Mouse (Mus musculus) gastrocnemius, postnatal 25 days (tissue): Measurements from ENCODE around the gene Gnao1. TPM values are rescaled to one million over a fixed set of nuclear protein-coding genes. Genes with fewer than 3 reads are reported as not detected.

Experiments
- DNase-seq: peaks from one replicate; pipeline ENCODE4 v3.0.0; 2022
- long read RNA-seq, 2 experiments: library from polyadenylated mRNA; stranded (forward); transcript quantifications; one replicate each; pipeline ENCODE4 v2.0.0; 2021
- total RNA-seq, 2 experiments: library from RNA; stranded (reverse); gene quantifications; 1 replicate in 1 of 2; 2 replicates in 1 of 2; pipeline ENCODE4 v1.2.3; 2021

Gene Gnao1
- 10 to 100 TPM in 1 of 2 experiments, 1 to 10 TPM in 1; 9.7 to 10.7 TPM for total RNA-seq
- long read RNA-seq, experiment 1, partial matches to known transcripts, result 0 of 8 reads
- long read RNA-seq, experiment 1, other reads (novel, unspliced or antisense), result 1 of 8 reads
- long read RNA-seq, experiment 2, partial matches to known transcripts, result 0 of 6 reads
- long read RNA-seq, experiment 2, other reads (novel, unspliced or antisense), result 0 of 6 reads

- no peak for DNase-seq
Observed at GRCm38 (mm10) chr8:93809686-93810027, at the start of gene Gnao1. Gene Gnao1 (plus strand): TSS chr8:93809966.

- no peak for DNase-seq
Observed at GRCm38 (mm10) chr8:93777605-93778004, 32.2 kb upstream of the Gnao1 start.

GRCm38 (mm10) chr8:93809226-93809625 lies 540 bp upstream of the Gnao1 start:
- no peak for DNase-seq

GRCm38 (mm10) chr8:93810028-93810858 lies 477 bp downstream of the Gnao1 start:
- peak; percentile 84 for DNase-seq

DNA sequence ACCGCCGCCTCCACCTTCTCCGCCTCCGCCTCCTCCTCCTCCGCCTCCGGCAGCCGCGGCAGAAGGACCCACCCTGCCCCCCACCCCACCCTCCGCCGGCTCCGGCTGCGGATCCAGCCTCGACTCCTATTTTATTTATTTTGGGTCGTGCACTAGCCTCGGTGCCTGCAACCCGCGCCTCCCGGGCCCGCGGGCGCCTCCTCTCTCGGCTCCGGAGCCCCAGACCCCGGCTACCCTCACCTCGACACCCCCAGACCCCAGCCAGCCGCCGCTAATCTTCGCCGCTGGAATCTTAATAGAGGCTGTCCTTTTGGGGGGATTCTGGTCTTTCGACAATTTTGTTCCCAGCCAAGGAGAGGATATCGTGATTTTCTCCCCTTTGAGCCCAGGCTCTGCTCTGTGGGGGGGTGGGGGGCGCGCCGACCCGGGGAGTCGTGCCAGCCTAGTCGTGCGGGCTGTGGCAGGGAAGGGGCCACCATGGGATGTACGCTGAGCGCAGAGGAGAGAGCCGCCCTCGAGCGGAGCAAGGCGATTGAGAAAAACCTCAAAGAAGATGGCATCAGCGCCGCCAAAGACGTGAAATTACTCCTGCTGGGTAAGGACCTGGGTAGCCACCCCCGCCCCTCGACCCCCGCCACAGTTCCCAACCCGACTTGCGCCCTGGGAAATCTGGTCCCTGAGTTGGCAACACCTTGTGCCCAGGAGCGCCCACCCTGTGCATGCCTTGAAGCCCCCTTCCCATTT lies 1.3 kb downstream of the Gnao1 start:
- DNase-seq, result no peak

DNA sequence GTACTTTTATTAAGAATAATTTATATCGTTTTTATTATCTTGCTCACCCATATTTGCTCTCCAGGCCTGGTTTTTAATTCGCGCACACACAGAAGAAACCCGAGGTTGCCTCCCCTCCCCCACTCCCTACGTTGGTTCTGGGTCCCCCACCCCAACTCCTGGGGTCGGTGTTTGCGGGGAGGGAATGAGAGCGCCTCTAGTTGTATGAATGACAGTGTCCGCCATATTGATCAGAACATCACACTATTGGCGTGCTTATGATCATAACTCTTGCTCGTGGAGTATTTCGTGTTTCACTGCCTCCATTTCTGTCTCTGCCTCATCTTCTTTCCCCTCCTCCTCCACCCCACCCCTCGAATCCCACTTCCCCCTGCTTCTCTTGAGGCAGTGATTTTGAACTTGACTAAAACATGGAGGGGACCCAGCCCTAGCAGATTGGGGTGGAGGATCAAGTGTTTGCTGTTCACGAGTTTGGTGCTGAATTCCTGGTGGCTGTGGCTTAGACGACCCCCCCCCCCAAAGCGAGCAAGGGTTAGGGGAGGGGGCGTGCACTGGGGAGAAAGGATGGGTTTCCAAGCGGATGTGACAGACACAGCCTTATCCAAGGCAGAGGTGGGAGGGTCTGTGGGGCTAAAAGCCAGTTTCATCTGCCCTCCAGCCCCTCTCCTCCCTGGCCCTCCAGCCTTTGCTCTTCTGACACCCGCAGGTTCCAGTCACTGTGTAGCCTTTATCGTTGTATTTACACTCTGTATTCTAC lies 2.1 kb downstream of the Gnao1 start:
- DNase-seq, result no peak

- no peak for DNase-seq
Observed at GRCm38 (mm10) chr8:93812566-93813404, 3.0 kb downstream of the Gnao1 start.

DNA sequence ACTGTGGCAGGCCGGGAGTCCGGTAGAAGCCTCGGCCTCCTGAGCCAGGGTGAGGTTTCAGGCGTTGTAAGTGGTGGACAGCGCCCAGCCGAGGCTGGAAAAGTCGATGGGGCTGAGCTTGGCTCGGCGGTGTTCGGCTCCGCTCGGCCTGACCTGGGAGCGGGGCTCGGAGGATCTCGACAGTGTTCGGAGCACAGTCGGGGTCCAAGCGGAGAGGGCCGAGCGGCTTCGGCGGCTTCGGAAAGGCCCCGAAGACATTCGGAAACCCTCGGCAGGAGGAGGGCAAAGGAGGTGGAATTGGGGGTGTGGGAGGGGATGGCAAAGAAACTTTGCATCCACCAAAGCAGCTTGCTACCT lies 3.6 kb downstream of the Gnao1 start:
- DNase-seq, result peak; percentile 81

DNA sequence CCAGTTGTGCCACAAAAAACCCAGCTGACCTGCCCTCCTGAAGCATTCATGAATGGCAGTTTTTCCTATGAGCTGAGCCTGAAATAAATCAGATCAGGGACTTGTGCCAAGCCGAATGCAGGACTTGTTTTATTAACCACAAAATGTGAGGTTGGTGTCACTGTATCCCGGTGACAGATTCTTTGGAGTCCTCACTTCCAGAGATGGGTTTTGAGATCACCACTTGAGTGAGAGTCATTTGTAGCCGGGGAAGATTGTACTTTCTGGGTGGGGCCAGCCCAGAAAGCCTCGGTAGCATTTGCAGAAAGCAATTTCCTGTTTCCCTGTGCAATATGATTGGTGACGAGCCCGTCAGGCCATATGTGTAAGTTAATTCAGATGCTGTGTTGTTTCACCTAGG lies 4.5 kb downstream of the Gnao1 start:
- no peak for DNase-seq

- no peak for DNase-seq
Observed at GRCm38 (mm10) chr8:93816226-93816625, 6.5 kb downstream of the Gnao1 start.

GRCm38 (mm10) chr8:93817366-93817765 lies 7.6 kb downstream of the Gnao1 start:
- DNase-seq, result no peak

- no peak for DNase-seq
Observed at GRCm38 (mm10) chr8:93819929-93820328, 10.2 kb downstream of the Gnao1 start.

- DNase-seq, result no peak
Observed at GRCm38 (mm10) chr8:93821327-93821726, 11.6 kb downstream of the Gnao1 start.

- DNase-seq, result no peak
Observed at GRCm38 (mm10) chr8:93825317-93825716, 15.6 kb downstream of the Gnao1 start.

DNA sequence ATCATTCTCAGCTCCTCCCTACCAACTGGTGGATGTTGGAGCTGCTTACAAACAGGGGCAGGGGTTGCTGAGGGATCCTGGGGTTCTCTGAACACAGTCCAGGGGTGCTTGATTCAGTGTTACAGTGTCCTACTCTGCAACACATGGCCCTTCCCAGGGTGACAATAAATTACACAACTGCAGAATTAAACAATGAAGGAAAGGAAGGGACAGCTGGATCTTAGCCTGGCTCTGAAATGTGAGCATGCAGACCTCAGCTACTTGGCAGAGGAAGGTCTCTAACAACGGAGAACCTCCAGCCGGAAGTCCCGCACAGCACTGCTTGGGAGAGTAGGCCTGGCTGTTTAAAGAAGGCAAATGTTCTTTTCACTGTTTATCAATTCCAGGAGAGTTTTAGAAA lies 20.9 kb downstream of the Gnao1 start:
- DNase-seq, result no peak

- DNase-seq, result no peak
Observed at GRCm38 (mm10) chr8:93835771-93836170, 26.0 kb downstream of the Gnao1 start.

DNA sequence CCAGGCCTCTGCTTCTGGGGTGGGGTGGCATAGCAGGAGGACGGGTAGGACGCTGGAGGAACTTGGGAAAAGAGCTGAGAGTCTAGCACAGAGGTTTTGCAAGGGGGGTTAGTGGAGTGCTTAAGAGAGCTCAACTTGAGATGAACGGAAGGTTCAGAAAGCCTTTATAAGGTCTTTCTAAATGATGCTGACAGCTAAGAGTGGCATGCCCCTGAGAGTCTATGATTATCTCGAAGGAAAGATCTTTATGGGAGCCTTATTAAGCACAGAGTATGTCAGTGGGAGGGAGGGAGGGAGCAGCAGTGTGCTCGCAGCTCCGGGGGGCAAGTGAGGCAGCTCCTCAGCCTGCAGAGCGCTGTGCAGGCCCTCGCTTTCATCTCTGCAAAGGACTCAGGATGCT lies 29.3 kb downstream of the Gnao1 start:
- DNase-seq, result no peak

- DNase-seq, result no peak
Observed at GRCm38 (mm10) chr8:93840486-93840885, 30.7 kb downstream of the Gnao1 start.

DNA sequence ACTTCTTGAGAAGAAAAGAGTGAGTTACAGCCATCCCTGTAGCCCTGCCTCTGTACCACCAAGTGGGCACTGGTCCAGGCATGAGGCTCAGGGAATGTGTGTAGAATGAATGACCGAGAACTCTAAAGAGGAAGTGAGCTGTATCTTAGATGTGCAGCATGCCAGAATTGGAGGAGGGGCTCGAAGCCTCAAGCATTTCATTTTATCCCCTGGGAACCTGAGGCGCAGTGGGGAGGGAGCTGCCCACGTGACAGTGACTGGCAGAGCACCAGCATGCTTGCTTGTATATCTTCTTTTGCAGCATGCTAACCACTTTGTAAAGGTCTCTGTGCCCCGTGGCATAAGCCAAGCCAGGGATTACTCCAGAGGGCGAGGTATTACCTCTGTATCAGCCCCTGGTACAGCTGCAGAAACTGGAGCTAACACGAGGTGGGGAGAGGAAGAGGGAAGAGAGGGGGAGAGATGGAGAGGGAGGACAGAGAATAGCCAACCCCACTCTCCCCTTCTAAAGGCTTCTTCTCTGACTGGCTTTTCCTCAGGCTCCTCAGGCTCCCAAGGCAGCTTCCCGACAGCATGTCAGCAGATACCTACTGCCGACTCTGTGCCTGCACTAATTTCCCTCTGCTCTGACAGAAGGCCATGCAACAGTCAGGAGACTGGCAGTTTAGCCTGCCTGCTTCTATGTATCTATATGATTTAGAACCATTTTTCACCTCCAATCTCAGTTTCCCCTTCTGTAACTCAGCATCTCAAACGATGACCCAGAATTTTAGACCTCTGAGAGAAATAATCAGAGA lies 31.4 kb downstream of the Gnao1 start:
- peak; percentile 28 for DNase-seq

- DNase-seq, result no peak
Observed at GRCm38 (mm10) chr8:93842574-93842973, 32.8 kb downstream of the Gnao1 start.
